Mouse (Mus musculus) mammary gland, adult 2 months (tissue): ENCODE measurements around the gene Olfr716. TPM values are rescaled to one million over a fixed set of nuclear protein-coding genes. Genes with fewer than 3 reads are reported as not detected.

Source experiments
- polyA plus RNA-seq: library from polyadenylated mRNA; depleted of rRNA; stranded (reverse); fragments of >200 nt; gene quantifications from 2 replicates; pipeline ENCODE4 v1.2.3, GENCODE M21; 2012; ENCODE audit warnings: low replicate concordance; rRNA removed

Olfr716 gene
- not detected in 2 replicates for polyA plus RNA-seq

GRCm38 (mm10) chr7:107138027-107138426 lies at the start of gene Olfr716:
Olfr716 (plus strand) TSS chr7:107138327.

GRCm38 (mm10) chr7:107092920-107093319 lies 45.2 kb upstream of the Olfr716 start, which contains the start of gene Olfr17:
Olfr17 (plus strand) TSS chr7:107093220.

GRCm38 (mm10) chr7:107110269-107110668 lies 27.9 kb upstream of the Olfr716 start, which contains the start of gene Olfr715b:
Olfr715b (minus strand) TSS chr7:107110369.

GRCm38 (mm10) chr7:107130983-107131382 lies 7.1 kb upstream of the Olfr716 start, which contains the start of gene Olfr715:
Olfr715 (minus strand) TSS chr7:107131083.

GRCm38 (mm10) chr7:107166690-107167089 lies 28.6 kb downstream of the Olfr716 start, which contains the start of gene Nlrp14:
Nlrp14 (plus strand) TSS chr7:107166990.

Other genes with a start within 250 kb of the Olfr716 start
- not detected in 2 replicates for gene Olfr707, start 237.1 kb upstream of the Olfr716 start, polyA plus RNA-seq
- gene Olfr1532-ps1, start 230.3 kb upstream of the Olfr716 start, polyA plus RNA-seq = not detected in 2 replicates
- not detected in 2 replicates for gene Olfr709-ps1, start 206.1 kb upstream of the Olfr716 start, polyA plus RNA-seq
- gene Olfr710, start 190.0 kb upstream of the Olfr716 start, polyA plus RNA-seq = not detected in 2 replicates
- gene Olfr6, start 174.4 kb upstream of the Olfr716 start, polyA plus RNA-seq = not detected in 2 replicates
- not detected in 2 replicates for gene Olfr711, start 162.9 kb upstream of the Olfr716 start, polyA plus RNA-seq
- gene Olfr2, start 132.3 kb upstream of the Olfr716 start, polyA plus RNA-seq = not detected in 2 replicates
- gene Olfr713, start 107.2 kb upstream of the Olfr716 start, polyA plus RNA-seq = not detected in 2 replicates
- gene Olfr714, start 67.3 kb upstream of the Olfr716 start, polyA plus RNA-seq = not detected in 2 replicates
- gene Olfr17, start 45.1 kb upstream of the Olfr716 start, polyA plus RNA-seq = not detected in 2 replicates
- gene Olfr715b, start 28.0 kb upstream of the Olfr716 start, polyA plus RNA-seq = not detected in 2 replicates
- gene Olfr715, start 7.2 kb upstream of the Olfr716 start, polyA plus RNA-seq = not detected in 2 replicates
- gene Nlrp14, start 28.7 kb downstream of the Olfr716 start, polyA plus RNA-seq = not detected in 2 replicates
- gene Rbmxl2, start 71.1 kb downstream of the Olfr716 start, polyA plus RNA-seq = not detected in 2 replicates
- 0.20 and 0.40 TPM in 2 replicates for gene Syt9, start 232.4 kb downstream of the Olfr716 start, polyA plus RNA-seq